Mouse (Mus musculus) kidney, adult 2 months (tissue): ENCODE measurements around the gene Hoxa13.

Experiments
- CTCF ChIP-seq: fragments of 200-500 bp; conservative IDR thresholded peaks from 2 replicates; pipeline ENCODE4 v1.5.1; 2011; ENCODE audit warnings: low read depth, mild to moderate bottlenecking, control low read depth, low read length, moderate library complexity, mixed read lengths; ENCODE audit not compliant: insufficient read depth, insufficient read length
- POLR2A ChIP-seq: fragments of 200-500 bp; IDR thresholded peaks from one replicate; pipeline ENCODE4 v1.6.1; 2011; ENCODE audit warnings: low read depth, low read length, control low read depth

GRCm38 (mm10) chr6:52225612-52226568 lies 34.8 kb downstream of the Hoxa13 start:
- no peak for TF ChIP-seq CTCF
- no peak for TF ChIP-seq POLR2A
